Mouse (Mus musculus) monocyte, adult 2 months (primary cell): ENCODE results near the gene Dapl1.

Experiments used
- DNase-seq, 2 experiments: peaks; one replicate each; pipeline ENCODE4 v3.0.0; 2022; ENCODE audit warnings: low spot score in 2 of 2, low read depth in 1 of 2

The Dapl1 gene

DNA sequence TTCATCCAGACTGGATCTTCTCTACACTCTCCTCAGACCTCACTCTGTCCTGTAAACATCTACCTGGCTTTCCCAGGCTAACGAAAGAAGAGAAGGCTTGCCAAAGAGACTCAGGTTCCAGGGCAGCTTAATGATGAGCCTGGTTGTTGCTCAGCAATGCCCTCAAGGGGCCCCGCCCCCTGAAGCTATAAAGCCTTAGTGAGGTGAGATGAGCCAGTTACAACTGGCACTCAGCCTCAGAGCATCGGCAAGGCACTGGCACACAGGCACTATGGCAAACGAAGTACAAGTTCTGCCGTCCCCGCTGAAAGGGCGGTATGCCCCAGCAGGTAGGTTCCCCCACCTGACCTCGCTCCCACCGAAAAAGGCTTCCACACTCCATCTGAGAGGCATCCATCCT, at the start of gene Dapl1:
Dapl1 (plus strand) TSS at position 216 of the 400 bp plus-strand sequence.
- no peak for DNase-seq

DNA sequence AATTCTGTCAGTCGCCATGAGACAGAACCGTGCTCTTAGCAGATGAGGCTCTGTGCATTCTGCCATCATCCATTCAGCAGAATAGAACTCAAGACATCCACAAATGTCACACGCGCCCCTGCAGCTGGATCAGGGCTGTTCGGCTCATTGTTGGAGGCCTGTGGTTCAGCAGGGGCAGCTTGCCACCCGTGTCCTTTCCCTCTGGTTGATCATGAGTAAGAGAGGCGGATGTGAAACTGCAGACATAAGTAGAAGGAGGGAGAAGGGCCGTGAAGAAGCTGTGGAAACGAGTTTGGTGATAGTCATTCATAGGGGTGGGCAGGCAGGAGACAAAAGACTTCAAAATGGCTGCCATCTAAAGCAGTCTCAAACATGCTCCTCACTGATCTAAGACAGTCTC, 49.6 kb upstream of the Dapl1 start:
- DNase-seq: no peak

- no peak for DNase-seq
These were observed 46.6 kb upstream of the Dapl1 start for GRCm38 (mm10) chr2:59437684-59438393.

DNA sequence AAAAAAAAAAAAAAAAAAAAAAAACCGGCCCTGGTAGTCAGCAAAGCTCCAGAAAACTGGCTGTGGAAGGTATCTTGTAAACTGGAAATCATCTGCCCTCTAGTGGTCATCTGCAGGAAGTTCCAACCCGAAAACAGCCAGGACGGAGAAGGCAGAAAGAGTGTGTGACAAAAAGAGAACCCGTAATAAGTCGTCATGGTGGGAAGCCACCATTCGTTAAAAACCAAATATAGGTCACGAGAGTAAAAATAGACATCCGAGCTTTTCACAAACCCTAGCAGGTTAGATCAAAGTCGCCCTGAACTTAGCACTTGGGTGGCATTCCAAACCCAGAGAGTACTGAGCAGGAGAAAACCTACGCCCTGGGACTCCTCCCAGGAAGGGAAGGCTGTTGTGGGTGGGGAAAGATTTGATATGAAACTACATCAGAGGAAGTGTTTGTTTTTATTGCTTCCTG, 45.9 kb upstream of the Dapl1 start:
- DNase-seq: peak in 1 of 2 experiments; percentile 26

DNA sequence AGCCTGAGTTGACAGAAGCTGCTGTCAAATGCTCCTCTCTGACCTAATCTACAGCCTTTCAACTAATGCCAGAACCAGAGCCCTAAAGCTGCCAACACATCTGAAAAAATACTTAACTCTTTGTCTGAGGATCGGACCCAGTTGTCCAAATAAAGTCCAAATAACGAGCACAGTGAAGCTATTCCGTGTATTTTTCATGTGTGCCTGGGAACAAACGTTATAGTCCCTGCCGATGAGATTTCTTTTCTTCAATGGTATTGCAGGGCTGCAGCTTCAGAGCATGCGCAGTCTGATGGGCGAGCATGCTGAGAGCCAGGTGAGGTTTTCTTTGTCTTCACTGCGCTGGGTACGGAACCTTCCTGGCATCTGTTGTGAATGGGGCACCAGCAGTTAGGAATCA, 44.6 kb upstream of the Dapl1 start:
- no peak for DNase-seq

- peak in 1 of 2 experiments; percentile 22 for DNase-seq
These were observed 44.0 kb upstream of the Dapl1 start for GRCm38 (mm10) chr2:59440481-59440880.

GRCm38 (mm10) chr2:59441681-59442080, 42.8 kb upstream of the Dapl1 start:
- DNase-seq: no peak

DNA sequence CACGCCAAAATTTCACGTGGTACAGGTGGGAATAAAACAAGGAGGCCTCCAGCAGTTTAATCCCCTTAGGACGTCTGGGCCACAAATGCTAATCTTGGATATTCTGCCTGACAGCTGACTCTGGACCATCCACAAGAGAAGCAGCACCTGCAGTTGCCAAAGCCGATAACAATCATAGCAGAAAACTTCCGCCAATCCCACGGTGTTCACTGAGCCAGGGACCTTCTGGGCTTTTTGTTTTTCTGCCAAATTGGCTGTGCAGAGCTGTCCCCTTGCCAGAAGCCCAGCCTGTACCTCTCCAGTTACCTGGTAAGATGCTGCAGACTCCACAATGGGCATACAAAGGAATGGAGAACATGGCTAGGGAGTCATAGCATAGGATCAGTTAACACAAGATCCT, 37.8 kb upstream of the Dapl1 start:
- no peak for DNase-seq

- no peak for DNase-seq
These were observed 36.7 kb upstream of the Dapl1 start for GRCm38 (mm10) chr2:59447712-59448111.

DNA sequence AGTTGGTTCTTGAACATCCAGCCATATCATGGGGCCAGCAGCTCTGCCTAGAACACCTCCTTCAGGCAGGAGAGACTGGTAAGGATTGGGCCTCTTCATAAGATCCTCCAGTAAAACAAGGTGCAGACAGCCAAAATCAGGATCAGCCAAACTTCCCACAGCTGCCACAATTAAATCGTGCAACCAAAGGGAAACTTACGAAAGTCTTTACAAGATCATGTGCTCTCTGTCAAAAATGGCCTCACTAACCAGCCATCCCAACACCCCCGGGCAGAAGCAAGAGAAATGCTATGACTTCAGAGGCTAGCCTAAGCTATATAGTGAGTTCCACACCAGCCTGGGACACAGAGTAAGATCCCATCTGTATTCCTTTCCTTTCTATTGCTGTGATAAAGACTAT, 35.9 kb upstream of the Dapl1 start:
- no peak for DNase-seq

DNA sequence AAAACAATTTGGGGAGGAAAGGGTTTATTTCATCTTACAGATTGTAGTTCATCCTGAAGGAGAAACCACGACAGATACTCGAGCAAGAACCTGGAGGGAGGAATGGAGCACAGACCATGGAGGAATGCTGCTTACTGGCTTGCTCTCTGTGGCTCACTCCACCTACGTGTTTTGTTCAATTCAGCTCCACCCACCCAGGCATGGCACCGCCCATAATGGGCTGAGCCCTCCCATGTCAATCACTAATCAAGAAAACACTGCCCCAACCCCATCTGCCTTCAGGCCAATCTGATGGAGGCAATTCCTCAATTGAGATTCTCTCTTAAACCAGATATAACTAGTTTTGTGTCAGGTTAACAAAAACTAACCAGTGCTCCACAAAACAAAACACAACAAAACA, 35.5 kb upstream of the Dapl1 start:
- DNase-seq: no peak

DNA sequence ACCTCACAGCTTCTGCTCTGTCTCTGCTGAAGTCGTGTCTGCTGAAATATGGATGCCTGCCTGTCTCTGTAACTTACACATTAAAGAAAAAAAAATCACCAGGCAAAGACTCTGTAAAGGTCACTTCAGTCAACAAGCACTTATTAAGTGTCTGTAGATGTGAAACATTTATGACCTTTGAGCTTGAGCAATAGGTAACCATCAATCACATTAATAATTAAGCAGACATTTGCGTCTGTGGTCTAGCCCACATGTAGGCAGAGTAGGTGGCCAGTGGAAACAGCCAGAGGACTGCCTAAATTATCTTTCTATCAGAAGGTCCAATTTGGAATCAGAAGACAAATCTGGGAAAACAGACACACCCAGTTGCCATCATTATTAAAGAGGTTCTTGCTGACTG, 32.8 kb upstream of the Dapl1 start:
- DNase-seq: no peak

- DNase-seq: no peak
These were observed 32.4 kb upstream of the Dapl1 start for GRCm38 (mm10) chr2:59452102-59452501.

GRCm38 (mm10) chr2:59462086-59462485, 22.4 kb upstream of the Dapl1 start:
- DNase-seq: no peak

- DNase-seq: no peak
These were observed 20.8 kb upstream of the Dapl1 start for GRCm38 (mm10) chr2:59463428-59464182.

DNA sequence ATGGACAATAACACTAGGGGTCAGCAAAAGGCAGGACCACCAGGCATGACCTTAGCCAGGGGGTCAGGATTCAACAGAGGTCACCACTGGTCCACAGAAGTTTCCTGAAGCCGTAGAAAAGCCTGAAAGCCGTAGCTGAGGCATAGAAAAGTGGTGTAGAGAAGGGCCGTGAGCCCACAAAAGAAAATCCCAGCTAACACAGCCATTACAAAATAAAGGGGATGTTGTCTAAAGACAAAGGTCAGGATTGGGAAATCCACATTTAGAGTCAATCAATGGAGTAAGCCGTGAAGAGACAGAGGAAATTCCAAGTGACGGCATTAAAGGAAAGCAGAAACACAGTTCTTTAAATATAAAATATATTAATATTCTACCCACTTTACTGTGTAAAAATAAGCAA, 18.8 kb upstream of the Dapl1 start:
- no peak for DNase-seq

GRCm38 (mm10) chr2:59466358-59466757, 18.1 kb upstream of the Dapl1 start:
- no peak for DNase-seq

GRCm38 (mm10) chr2:59467085-59467484, 17.4 kb upstream of the Dapl1 start:
- no peak for DNase-seq

DNA sequence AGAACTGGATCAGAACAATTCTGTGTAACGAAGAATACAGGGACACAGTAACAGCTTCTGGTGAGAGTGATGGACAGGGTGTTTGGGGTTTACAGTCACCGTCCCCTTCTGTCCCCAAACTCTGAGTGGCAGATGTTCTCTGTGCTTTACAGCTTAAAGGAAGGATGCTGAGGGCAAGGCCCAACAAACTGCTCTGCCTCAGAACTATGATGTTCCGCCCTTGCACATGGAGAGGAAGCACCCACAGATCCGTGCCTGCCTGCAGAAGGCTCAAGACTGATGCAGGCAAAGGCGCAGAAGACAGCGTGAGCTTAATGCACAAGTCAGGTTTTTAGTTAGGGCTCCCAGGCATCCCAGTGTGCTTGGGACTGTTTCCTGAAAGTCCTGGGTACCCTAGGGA, 16.5 kb upstream of the Dapl1 start:
- no peak for DNase-seq

DNA sequence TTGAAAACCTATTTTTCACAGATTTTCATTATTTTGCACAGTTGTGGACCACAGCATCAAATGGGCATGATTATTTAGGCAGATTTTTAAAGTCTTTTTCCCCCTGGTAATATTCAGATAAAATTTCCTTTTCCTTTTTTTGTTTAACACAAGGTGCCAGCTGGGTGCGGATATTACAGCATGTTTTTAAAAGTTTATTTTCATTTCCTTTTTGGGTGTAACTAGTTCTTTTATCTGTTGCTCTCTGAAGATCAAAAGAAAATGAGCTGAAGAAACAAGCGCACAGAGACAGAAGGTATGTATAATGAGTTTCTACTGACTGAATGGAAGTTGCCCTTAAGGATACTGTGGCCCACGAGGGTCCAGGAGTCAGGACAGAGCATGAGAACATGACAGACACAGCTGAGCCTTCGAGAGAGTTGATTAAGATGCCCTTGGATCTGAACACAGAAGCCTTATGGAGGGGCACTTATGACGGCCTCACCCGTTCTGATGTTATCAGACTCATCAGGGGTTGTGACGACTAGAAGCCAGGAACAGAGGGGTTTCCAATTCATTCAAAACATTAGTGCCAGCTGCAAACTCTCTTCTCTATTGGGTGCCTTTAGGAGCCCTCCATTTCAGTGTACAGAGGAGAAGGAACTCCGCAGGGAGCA, 14.7 kb upstream of the Dapl1 start:
- no peak for DNase-seq

GRCm38 (mm10) chr2:59470326-59471031, 14.0 kb upstream of the Dapl1 start:
- DNase-seq: no peak
